Mouse (Mus musculus) hindbrain, postnatal 0 days (tissue): ENCODE results near the gene Ppp2r5e. TPM values are rescaled to one million over a fixed set of nuclear protein-coding genes. Genes with fewer than 3 reads are reported as not detected.

Source experiments
- ATAC-seq: fragments of 200-750 bp; cut with Nextera tagmentation; 2 replicates; pipeline ENCODE4 v1.8.0; 2017; ENCODE audit warnings: mild to moderate bottlenecking, moderate TSS enrichment, moderate library complexity
- DNase-seq: peaks from one replicate; pipeline ENCODE4 v3.0.0-alpha.2; 2015; ENCODE audit warnings: low spot score
- H3K27ac ChIP-seq: fragments of 300-500 bp; sonication (generic); 2 replicates; pipeline ENCODE4 v1.5.1; 2014; ENCODE audit warnings: mild to moderate bottlenecking
- H3K27me3 ChIP-seq: fragments of 300-500 bp; sonication (generic); 2 replicates; pipeline ENCODE4 v1.6.1; 2014; ENCODE audit warnings: low read length, mixed read lengths; ENCODE audit not compliant: insufficient read depth
- H3K36me3 ChIP-seq: fragments of 300-500 bp; sonication (generic); 2 replicates; pipeline ENCODE4 v1.6.1; 2014; ENCODE audit warnings: low read length, mixed read lengths; ENCODE audit not compliant: insufficient read depth
- H3K4me1 ChIP-seq: fragments of 300-500 bp; sonication (generic); 2 replicates; pipeline ENCODE4 v1.6.1; 2014; ENCODE audit warnings: antibody characterized with exemption, low read length, mixed read lengths; ENCODE audit not compliant: insufficient read depth
- H3K4me2 ChIP-seq: fragments of 300-500 bp; sonication (generic); 2 replicates; pipeline ENCODE4 v1.6.1; 2014; ENCODE audit warnings: low read depth, mild to moderate bottlenecking, low read length, moderate library complexity, mixed read lengths
- H3K4me3 ChIP-seq: fragments of 300-500 bp; sonication (generic); 2 replicates; pipeline ENCODE4 v1.5.1; 2014; ENCODE audit warnings: low read length
- H3K9ac ChIP-seq: fragments of 300-500 bp; sonication (generic); replicated peaks from 2 replicates; pipeline ENCODE4 v1.6.1; 2014; ENCODE audit warnings: mild to moderate bottlenecking, low read length, moderate library complexity, mixed read lengths
- H3K9me3 ChIP-seq: fragments of 300-500 bp; sonication (generic); 2 replicates; pipeline ENCODE4 v1.6.1; 2016; ENCODE audit warnings: low read length, mixed read lengths
- CTCF ChIP-seq: IDR thresholded peaks from 2 replicates; pipeline ENCODE4 v1.5.1; 2016; ENCODE audit warnings: antibody characterized with exemption, control low read depth, low read depth
- WGBS: fragments of 180-500 bp; shearing (Covaris S2); extraction: QIAGEN DNeasy Blood & Tissue Kit; methylation state at CpG from one replicate; pipeline ENCODE4 v1.1.7; 2014; 5-methylcytosine and 5-hydroxymethylcytosine counted together
- polyA plus RNA-seq: library from polyadenylated mRNA; unstranded; fragments of >200 nt; fragmentation: Nextera tagmentation; extraction: Ambion mirVana; gene quantifications from 2 replicates; pipeline ENCODE4 v1.2.1, GENCODE M21; 2015
- total RNA-seq: library from RNA; depleted of rRNA; stranded (reverse); fragments of >200 nt; gene quantifications from 2 replicates; pipeline ENCODE4 v1.2.3, GENCODE M21; 2014

The Ppp2r5e gene
- total and polyA plus RNA-seq, 2 experiments from 2014 or later: 23.4 to 26.7 TPM

- ATAC-seq: no peak
- 56% methylated on average over 3 of the region's 3 CpGs for WGBS
- TF ChIP-seq CTCF: no peak
- no peak overlapping the region for H3K4me2 ChIP-seq
- no peaks in the 10 kb centered on the region for H3K9me3 ChIP-seq
- H3K27ac ChIP-seq: no peak overlapping the region
- H3K4me3 ChIP-seq: no peak overlapping the region
- no peaks in the 10 kb centered on the region for H3K27me3 ChIP-seq
- H3K36me3 ChIP-seq: no peaks in the 10 kb centered on the region
- no peak for DNase-seq
- H3K4me1 ChIP-seq: no peaks in the 10 kb centered on the region
- no peak overlapping the region for H3K9ac ChIP-seq
Observed at GRCm38 (mm10) chr12:75520395-75520794, 75.7 kb downstream of the Ppp2r5e start.

DNA sequence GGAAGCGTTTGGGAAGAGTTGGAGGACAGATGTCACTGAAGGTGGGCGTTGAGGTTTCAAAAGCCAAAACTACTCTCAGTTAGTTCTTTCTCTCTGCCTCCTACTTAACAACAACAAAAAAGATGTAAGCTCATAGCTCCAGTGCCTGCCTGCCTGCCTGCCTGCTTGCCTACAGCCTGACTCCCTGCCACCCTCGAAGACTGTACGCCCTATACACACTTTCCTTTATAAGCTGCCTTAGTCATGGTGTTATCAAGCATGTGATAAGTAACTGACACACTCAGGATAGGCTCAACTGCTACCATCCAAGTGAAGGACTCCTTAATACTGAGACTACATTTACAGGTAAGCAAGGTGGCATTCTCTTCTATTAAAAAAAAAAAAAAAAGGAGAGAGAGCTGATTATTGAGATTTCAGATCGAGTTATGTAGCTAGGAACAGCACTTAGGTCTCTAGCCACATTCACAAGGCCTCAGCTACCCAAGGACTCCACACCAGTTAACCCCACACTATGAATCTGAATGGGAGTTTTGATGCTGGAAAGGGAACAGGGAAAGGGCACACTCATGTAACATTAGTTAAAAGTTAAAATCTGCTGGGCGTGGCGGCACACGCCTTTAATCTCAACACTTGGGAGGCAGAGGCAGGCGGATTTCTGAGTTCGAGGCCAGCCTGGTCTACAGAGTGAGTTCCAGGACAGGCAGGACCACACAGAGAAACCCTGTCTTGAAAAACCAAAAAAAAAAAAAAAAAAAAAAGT lies 76.7 kb downstream of the Ppp2r5e start:
- H3K27me3 ChIP-seq: no peaks in the 10 kb centered on the region
- no peak for DNase-seq
- WGBS: 93% methylated on average over 10 of the region's 10 CpGs
- ATAC-seq: no peak
- no peak overlapping the region for H3K4me3 ChIP-seq
- no peak overlapping the region for H3K4me2 ChIP-seq
- H3K9me3 ChIP-seq: no peaks in the 10 kb centered on the region
- TF ChIP-seq CTCF: no peak
- H3K4me1 ChIP-seq: no peaks in the 10 kb centered on the region
- no peaks in the 10 kb centered on the region for H3K36me3 ChIP-seq
- H3K9ac ChIP-seq: no peak overlapping the region
- no peak overlapping the region for H3K27ac ChIP-seq

DNA sequence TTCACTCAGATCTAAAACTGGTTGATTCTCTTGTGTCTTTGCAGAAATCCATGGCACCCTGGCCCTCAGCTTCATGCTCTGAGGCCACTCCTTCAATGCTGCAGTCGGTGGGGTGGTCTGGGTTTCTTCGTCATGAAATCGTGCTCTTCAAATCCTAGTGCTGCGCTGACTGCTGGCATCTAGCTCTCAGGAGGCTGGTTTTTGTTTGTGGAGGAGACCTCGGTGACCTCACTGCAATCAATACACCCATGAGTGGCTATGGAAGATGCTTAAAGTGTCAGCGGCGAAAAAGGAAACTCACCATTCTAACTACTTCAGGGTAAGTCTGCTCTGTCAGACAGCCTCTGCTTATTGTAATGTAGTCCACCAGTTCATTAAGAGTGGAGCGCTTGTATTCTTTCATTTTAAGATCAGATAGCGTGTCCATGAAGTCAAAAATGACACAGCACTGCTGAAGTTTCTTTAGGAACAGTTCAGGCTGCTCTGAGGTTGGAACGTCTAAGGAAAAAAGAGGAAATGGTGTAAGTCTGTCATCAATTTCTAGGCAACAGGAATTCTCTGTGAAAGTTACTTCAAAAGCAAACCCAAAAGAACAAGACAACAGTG lies 80.6 kb downstream of the Ppp2r5e start:
- Histone ChIP-seq H3K4me3 (no peak overlapping the region), H3K4me2 (no peak overlapping the region), H3K27ac (no peak overlapping the region), H3K9ac (no peak overlapping the region), H3K9me3 (no peaks in the 10 kb centered on the region), H3K27me3 (no peaks in the 10 kb centered on the region), H3K36me3 (no peaks in the 10 kb centered on the region), H3K4me1 (no peaks in the 10 kb centered on the region)
- TF ChIP-seq CTCF: no peak
- ATAC-seq (no peak), DNase-seq (no peak)
- WGBS: 55% methylated on average over 10 of the region's 10 CpGs

- no peak overlapping the region for H3K9ac ChIP-seq
- no peaks in the 10 kb centered on the region for H3K36me3 ChIP-seq
- DNase-seq (no peak), ATAC-seq (no peak)
- WGBS: 98% methylated on average over 2 of the region's 2 CpGs
- H3K4me1 ChIP-seq: no peaks in the 10 kb centered on the region
- H3K4me3 ChIP-seq: no peak overlapping the region
- H3K27ac ChIP-seq: no peak overlapping the region
- no peaks in the 10 kb centered on the region for H3K9me3 ChIP-seq
- no peak overlapping the region for H3K4me2 ChIP-seq
- TF ChIP-seq CTCF: no peak
- no peaks in the 10 kb centered on the region for H3K27me3 ChIP-seq
Observed at GRCm38 (mm10) chr12:75511520-75511919, 84.5 kb downstream of the Ppp2r5e start.

DNA sequence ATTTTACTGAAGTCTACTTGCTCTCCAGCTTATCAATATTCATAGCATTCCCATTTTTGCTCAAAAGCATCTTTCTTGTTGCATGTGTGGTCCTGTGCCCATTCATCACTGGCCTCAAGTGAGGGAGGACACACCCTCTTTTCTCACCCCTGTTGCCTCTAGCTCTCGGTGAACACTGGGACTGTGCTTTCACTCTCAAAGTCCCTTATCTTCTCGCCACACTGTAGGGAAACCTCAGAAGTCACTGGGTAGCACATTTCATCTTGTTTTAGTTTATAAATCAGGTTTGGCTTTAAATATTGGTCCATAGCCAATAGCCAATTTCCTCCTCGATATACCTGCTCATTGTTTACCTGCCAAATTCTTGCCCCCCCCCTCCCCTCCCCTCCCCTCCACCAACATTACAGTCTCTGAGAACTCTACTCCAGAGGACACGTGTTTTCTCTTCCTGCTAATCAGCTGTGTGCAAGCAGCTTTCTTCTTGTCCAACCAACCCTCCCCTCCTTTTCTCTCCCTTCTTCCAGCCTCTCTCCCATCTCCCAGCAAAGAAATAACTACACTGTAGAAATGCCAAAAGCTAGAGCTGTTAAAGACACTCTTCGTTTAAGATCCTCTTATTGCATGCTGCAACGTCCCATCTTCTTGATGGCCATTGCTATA lies 90.9 kb downstream of the Ppp2r5e start:
- Histone ChIP-seq H3K36me3 (no peaks in the 10 kb centered on the region), H3K27me3 (no peaks in the 10 kb centered on the region), H3K9ac (no peak overlapping the region), H3K9me3 (no peaks in the 10 kb centered on the region), H3K4me2 (no peak overlapping the region), H3K4me3 (no peak overlapping the region), H3K27ac (no peak overlapping the region), H3K4me1 (no peaks in the 10 kb centered on the region)
- no peak for TF ChIP-seq CTCF
- DNase-seq (no peak), ATAC-seq (no peak)
- WGBS: 72% methylated on average over 6 of the region's 6 CpGs

DNA sequence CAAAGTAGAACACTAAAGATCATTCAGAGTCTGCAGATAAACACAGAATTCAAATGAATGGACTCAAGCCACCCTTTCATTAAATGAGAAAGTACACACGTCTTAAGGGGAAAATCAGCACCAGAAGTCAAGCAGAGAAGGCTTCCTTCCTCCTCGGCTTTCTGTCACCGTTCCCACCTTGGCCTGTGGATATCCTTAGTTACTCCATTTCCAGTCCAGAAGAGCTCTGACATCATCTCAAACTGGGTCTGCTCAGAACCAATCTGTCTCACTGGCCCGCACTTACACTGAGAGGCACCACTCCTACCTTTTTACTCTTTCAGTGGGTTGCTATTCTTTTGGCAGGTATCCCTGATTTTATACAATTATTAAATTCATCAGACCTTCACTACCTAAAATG lies 93.4 kb downstream of the Ppp2r5e start:
- DNase-seq (no peak), ATAC-seq (no peak)
- H3K27me3 ChIP-seq: no peaks in the 10 kb centered on the region
- no peak for TF ChIP-seq CTCF
- H3K4me3 ChIP-seq: no peak overlapping the region
- no peaks in the 10 kb centered on the region for H3K9me3 ChIP-seq
- no peak overlapping the region for H3K27ac ChIP-seq
- WGBS: 74% methylated on average over 4 of the region's 4 CpGs
- H3K36me3 ChIP-seq: no peaks in the 10 kb centered on the region
- no peaks in the 10 kb centered on the region; the same call in 1 of the 2 replicates for H3K4me1 ChIP-seq
- no peak overlapping the region for H3K4me2 ChIP-seq
- no peak overlapping the region for H3K9ac ChIP-seq
